Mouse (Mus musculus) adrenal gland, adult 10 weeks (tissue): Measurements from ENCODE around the gene Col11a1. TPM values are rescaled to one million over a fixed set of nuclear protein-coding genes. Genes with fewer than 3 reads are reported as not detected.

Source experiments
- polyA plus RNA-seq: library from polyadenylated mRNA; stranded (reverse); fragments of 350-450 nt; fragmentation: Illumina TruSeq; extraction: RNeasy Lipid Tissue Mini Kit (QIAGEN cat#74804); gene quantifications from one replicate; pipeline ENCODE4 v1.2.3, GENCODE M21; 2014; ENCODE audit warnings: low read depth, low replicate concordance

The Col11a1 gene
- 2.3 TPM for polyA plus RNA-seq

GRCm38 (mm10) chr3:114029971-114030635 lies at the start of gene Col11a1:
Gene Col11a1 (plus strand): TSS chr3:114030540.

